Mouse (Mus musculus) urinary bladder, postnatal 36 days (tissue): Measurements from ENCODE around the gene Tradd.

ENCODE experiments used
- DNase-seq, 2 experiments: peaks; one replicate each; pipeline ENCODE4 v3.0.0; 2022; ENCODE audit warnings: low spot score in 2 of 2, mixed read lengths in 1 of 2

Tradd gene

DNA sequence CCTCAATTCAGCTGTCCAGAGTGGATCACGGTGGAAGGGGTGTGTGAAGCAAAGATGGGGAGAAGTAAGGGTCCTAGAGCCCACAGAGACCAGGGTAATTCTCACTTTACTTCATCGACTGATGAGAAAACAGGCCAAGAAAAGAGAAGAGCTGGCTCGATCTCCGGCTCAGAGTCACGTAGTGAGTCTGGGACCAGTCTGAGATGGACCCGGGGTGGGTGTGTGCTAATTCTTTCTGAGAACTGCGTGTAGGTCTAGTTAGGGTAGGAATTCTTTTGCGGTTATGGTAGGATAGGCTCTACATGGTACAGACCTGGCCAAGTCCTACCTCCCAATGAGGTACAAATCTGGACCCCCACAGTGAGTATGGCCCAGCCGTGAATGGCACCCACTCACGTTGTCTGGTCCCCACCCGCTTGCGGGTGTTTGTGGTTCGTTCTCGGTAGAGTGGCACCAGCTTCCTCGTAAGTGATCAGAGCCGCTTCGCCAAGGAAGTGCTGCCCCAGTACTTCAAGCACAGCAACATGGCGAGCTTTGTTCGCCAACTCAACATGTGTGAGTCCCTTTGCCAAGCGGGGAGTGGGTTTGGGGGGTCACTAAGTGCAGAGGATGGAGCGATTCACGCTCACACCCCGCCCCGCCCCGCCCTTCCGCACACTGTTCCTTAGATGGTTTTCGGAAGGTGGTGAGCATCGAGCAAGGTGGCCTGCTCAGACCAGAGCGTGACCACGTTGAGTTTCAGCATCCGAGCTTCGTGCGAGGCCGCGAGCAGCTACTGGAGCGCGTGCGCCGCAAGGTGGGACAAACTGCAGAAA, 5.9 kb upstream of the Tradd start:
- no peak for DNase-seq

GRCm38 (mm10) chr8:105269461-105269947, 5.1 kb upstream of the Tradd start, which contains the start of gene Hsf4:
Gene Hsf4, plus strand, starts transcription at chr8:105269801.
- DNase-seq: peak; percentile 62 to 72

DNA sequence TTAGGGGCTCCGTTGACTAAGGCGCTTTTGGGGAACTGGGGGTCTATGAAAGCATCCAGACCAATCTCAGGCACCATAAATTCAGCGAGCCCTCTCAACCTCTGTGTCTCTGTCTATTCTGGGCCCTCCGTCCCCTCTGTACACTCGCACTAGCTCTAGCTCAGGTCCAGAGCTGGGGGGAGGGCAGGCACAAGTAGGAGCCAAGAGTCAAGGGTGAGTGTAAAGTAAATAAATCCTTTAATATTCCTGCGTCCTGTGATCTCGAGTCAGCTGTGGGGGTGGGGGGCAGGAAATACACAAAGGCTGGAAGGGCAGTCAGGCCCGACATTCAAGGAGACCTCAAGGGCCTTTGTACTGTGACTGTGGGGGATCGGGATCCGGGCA, 4.7 kb upstream of the Tradd start:
- DNase-seq: no peak

GRCm38 (mm10) chr8:105268342-105269074, 4.1 kb upstream of the Tradd start:
- DNase-seq: no peak

GRCm38 (mm10) chr8:105266775-105267174, 2.4 kb upstream of the Tradd start:
- no peak for DNase-seq

GRCm38 (mm10) chr8:105265128-105265527, 719 bp upstream of the Tradd start:
- peak in 1 of 2 experiments; percentile 20 for DNase-seq

DNA sequence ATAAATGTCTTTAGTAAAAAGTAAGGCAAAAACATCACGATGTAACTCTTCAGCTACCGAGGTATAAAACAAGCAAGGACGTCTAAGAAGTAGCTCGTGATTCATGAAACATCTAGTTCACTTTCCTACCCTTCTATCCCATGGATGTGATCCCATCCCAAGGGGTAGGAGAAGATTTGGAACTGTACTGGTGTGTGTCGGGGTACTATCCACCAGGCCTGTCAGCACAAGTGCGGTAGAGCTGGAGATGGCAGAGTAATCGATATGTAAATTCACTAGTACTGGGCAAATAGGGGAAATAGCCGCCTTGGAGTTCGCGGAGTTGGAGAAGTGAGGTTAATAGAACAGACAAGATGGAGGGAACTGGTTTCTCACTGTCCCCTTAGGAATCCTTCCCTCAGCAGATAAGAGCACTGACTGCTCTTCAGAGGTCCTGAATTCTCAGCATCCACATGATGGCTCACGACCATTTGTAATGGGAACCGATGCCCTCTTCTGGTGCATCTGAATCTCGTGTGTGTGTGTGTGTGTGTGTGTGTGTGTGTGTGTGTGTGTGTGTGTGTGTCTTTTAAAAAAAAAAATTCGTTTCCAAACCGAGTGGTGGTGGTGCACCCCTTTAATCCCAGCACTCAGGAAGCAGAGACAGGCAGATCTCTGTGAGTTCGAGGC, 1.0 kb downstream of the Tradd start:
- DNase-seq: no peak

DNA sequence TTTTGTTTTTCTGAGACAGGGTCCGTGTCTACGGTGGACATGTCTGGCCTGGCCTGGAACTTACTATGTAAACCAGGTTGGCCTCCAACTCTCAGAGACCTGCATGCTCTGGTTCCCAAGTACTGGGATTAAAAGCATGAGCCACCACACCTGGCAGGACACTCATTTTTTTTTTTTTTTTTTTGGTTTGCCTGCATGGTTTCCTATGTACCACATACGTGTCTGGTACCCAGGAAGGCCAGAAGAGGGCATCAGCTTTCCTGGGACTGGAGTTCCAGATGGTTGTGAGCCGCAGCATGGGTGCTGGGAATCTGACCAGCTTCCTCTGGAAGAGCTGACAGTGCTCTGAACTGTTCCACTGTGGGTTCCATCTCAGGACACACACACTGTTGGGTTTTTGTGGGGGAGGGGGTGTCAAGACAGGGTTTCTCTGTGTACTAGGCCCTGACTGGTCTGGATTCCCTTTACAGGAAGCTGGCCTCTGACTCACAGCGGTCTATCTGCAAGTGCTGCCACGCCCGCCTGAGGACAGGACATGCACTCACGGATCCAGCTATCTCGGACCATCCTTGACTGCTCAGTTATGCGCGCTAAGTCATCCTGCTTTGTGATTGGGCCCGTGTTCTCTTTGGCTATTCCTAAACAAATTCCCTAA, 3.0 kb downstream of the Tradd start:
- no peak for DNase-seq

GRCm38 (mm10) chr8:105260371-105261099, 3.9 kb downstream of the Tradd start:
- no peak for DNase-seq

GRCm38 (mm10) chr8:105259721-105260320, 4.6 kb downstream of the Tradd start:
- peak; percentile 50 to 60 for DNase-seq

- DNase-seq: no peak
Observed at GRCm38 (mm10) chr8:105258911-105259720, 5.3 kb downstream of the Tradd start.

DNA sequence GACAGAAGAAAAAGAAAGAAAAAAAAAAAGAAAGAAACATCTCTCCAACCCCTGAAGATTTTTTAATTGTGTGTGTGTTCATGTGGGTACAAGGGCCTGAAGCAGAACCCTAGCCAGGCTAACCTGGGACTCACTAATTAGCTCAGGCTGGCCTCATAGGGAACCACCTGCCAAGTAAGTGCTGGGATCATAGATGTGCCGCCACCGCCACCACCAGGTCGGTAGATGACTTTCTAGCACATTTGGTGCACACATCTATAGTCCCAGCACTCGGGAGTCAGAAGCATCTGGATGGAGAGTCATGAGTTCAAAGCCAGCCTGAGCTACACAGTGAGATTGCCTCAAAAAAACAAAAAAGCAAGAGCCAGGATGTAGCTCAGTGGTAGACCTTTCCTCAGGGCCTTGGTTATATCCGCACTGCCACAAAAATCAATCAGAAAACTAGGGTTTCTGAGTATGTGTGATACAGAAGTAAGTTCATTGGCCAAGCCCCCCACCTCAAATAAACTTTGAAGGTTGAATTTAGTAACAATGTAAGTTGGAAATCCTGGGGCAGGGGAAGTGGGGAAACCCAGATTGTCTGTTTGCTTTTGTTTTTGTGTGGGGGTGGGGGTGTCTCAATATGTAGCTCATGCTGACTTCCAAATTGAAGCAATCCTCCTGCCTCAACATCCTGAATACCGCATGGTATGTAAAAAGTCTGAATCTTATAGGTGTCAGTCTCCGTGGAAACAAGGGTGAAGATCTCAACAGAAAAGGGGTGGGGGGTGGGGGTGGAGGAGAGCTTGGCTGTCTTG, 6.9 kb downstream of the Tradd start:
- no peak for DNase-seq

DNA sequence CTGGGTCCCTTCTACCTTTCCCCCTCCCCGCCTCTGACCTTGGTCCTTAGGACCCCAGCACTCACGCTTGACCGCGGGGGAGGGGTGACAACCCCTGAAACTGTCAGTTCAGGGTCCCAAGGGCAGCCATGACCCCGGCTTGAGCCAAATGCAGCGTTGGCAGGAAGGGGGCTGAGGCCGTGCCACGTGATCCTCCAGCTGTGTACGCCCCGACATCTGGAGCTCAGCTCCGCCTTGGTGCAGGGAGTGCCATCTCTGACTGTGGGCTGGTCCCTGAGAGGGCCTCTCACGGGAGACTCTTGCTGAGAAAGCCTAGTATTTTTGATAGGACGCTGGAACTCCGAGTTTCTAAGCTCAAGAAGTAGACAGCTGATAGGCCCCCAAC, 9.5 kb downstream of the Tradd start, which contains the start of gene B3gnt9:
TSS of gene B3gnt9 (minus strand) at position 188 of the 385 bp plus-strand sequence.
- peak; percentile 50 to 82 for DNase-seq

DNA sequence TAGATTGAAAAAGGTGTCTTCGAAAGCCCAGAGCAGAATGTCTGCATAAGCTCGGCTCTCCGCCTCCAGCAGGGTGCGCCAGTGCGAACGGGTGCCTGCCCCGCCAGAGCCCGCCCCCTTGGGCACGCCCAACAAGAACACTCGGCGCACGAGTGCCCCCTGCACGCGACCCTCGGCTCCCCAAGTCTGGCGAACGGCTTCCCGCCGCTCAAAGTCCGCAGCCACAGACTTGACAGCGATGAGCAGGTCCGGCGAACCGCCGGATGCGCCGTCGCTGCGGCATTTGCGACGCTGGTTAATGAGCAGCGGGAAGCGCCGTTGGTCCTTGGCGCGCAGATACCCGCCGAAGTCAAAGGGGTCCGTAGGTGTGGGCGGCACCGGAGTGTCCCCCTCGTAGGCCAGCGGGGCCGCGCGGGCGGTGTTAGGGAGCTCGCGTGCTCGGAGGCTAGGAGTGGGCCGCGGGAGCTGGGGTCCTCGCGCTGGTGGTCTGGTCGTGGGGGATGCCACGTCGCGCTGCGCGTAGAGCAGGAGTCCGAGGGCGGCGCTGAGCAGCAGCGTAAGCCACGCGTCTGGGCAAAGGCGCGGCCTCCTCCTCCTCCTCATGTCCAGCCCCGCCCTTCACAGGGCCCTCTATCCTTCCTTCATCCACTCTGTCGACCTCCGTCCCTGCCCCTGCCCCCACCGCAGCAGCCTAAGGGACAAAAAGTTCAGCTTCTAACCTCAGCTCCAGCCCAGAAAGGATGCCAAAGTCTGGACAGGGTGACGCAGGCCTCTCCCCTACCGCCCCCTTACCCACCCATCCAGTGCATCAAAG, 10.1 kb downstream of the Tradd start:
- DNase-seq: peak; percentile 81 to 89

DNA sequence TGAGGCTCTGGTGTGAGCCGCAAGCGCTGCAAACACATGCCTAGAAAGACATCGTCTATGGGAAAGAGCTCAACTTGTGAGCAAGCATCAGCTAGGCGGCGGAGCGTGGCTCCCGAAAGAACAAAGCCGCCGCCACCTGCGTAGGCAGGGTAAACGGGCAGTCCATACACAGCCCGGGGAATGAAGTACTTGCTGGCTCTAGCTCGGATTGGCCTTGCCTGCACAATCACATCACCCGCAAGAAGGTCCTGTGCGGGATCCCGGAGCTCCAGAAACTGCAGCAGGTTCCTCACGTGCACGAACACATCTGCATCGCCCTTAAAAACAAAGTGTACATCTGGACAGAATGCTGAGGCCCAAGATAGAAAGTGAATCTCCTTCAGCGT, 10.7 kb downstream of the Tradd start:
- DNase-seq: no peak

- DNase-seq: no peak
Observed at GRCm38 (mm10) chr8:105252680-105253537, 11.5 kb downstream of the Tradd start.

DNA sequence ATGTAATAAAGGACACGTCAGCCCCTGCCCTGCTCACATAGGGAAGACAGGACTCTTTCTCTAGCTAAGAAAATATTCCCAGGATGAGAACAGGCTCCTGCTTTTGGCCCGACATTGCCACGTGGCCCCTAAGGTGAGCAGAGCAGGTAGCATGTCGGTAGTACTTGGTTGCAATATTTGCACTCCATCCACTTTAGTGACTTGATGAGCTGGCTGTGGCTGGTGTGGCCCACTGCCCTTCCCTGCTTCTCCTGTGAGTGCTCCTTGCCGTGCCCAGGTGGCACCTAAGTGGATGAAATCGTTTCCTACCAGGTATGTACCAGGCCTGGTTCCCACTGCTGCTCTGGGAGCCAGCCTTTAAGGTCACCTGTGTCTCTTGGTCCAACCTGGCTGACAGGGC, 12.5 kb downstream of the Tradd start:
- DNase-seq: no peak
